Mouse (Mus musculus) limb, embryonic 11.5 days (tissue): ENCODE data around the gene Lpar6. TPM values are rescaled to one million over a fixed set of nuclear protein-coding genes. Genes with fewer than 3 reads are reported as not detected.
A peak's percentile ranks its signal among the peaks of the same experiment; 100 is the strongest.

Source experiments
- ATAC-seq: fragments of 200-750 bp; cut with Nextera tagmentation; 2 replicates; pipeline ENCODE4 v1.8.0; 2017; ENCODE audit warnings: low read depth; ENCODE audit not compliant: insufficient number of reproducible peaks, low FRiP score, low TSS enrichment
- DNase-seq: peaks from one replicate; pipeline ENCODE4 v3.0.0-alpha.2; 2015; ENCODE audit warnings: low spot score
- H3K27ac ChIP-seq: fragments of 300-500 bp; sonication (generic); replicated peaks from 2 replicates; pipeline ENCODE4 v1.5.1; 2014; ENCODE audit warnings: low read depth, mild to moderate bottlenecking, low read length
- H3K27me3 ChIP-seq: fragments of 300-500 bp; sonication (generic); 2 replicates; pipeline ENCODE4 v1.6.1; 2014; ENCODE audit warnings: mild to moderate bottlenecking, low read length, mixed read lengths; ENCODE audit not compliant: control insufficient read depth, insufficient read depth
- H3K36me3 ChIP-seq: fragments of 300-500 bp; sonication (generic); 2 replicates; pipeline ENCODE4 v1.6.1; 2014; ENCODE audit warnings: mild to moderate bottlenecking, low read length, moderate library complexity, mixed read lengths; ENCODE audit not compliant: control insufficient read depth, insufficient read depth
- H3K4me1 ChIP-seq: fragments of 300-500 bp; sonication (generic); 2 replicates; pipeline ENCODE4 v1.6.1; 2014; ENCODE audit warnings: low read length, mixed read lengths; ENCODE audit not compliant: control insufficient read depth, insufficient read depth
- H3K4me2 ChIP-seq: fragments of 300-500 bp; sonication (generic); 2 replicates; pipeline ENCODE4 v1.6.1; 2014; ENCODE audit warnings: low read depth, mild to moderate bottlenecking, moderate library complexity; ENCODE audit not compliant: severe bottlenecking
- H3K4me3 ChIP-seq: fragments of 300-500 bp; sonication (generic); 2 replicates; pipeline ENCODE4 v1.5.1; 2014; ENCODE audit warnings: low read depth, low read length
- H3K9ac ChIP-seq: fragments of 300-500 bp; sonication (generic); 2 replicates; pipeline ENCODE4 v1.6.1; 2014; ENCODE audit warnings: mild to moderate bottlenecking, low read length
- H3K9me3 ChIP-seq: fragments of 300-500 bp; sonication (generic); 2 replicates; pipeline ENCODE4 v1.6.1; 2016; ENCODE audit warnings: low read length; ENCODE audit not compliant: control insufficient read depth
- WGBS: fragments of 180-500 bp; shearing (Covaris S2); extraction: QIAGEN DNeasy Blood & Tissue Kit; methylation state at CpG from one replicate; pipeline ENCODE4 v1.1.7; 2014; 5-methylcytosine and 5-hydroxymethylcytosine counted together
- polyA plus RNA-seq: library from polyadenylated mRNA; unstranded; fragments of >200 nt; fragmentation: Nextera tagmentation; extraction: Ambion mirVana; gene quantifications from 2 replicates; pipeline ENCODE4 v1.2.1, GENCODE M21; 2014

Gene Lpar6
- polyA plus RNA-seq, 1 experiment from 2014 or later = 21.7 TPM

- Histone ChIP-seq H3K4me2 (no peak overlapping the region), H3K27me3 (no peaks in the 10 kb centered on the region), H3K4me3 (no peak overlapping the region), H3K9me3 (no peaks in the 10 kb centered on the region), H3K27ac (no peak overlapping the region), H3K9ac (no peak overlapping the region), H3K36me3 (no peaks in the 10 kb centered on the region), H3K4me1 (no peaks in the 10 kb centered on the region)
- 86% methylated on average over 2 of the region's 2 CpGs for WGBS
- DNase-seq (no peak), ATAC-seq (no peak)
Observed at GRCm38 (mm10) chr14:73244061-73244597, 6.4 kb downstream of the Lpar6 start.

- no peak overlapping the region for H3K9ac ChIP-seq
- no peaks in the 10 kb centered on the region for H3K4me1 ChIP-seq
- no peak overlapping the region for H3K27ac ChIP-seq
- no peaks in the 10 kb centered on the region for H3K9me3 ChIP-seq
- DNase-seq = no peak
- H3K4me3 ChIP-seq = no peak overlapping the region
- 94% methylated on average over 2 of the region's 2 CpGs for WGBS
- H3K27me3 ChIP-seq = no peaks in the 10 kb centered on the region
- ATAC-seq = no peak
- H3K4me2 ChIP-seq = no peak overlapping the region
- no peaks in the 10 kb centered on the region for H3K36me3 ChIP-seq
Observed at GRCm38 (mm10) chr14:73250056-73250455, 12.4 kb downstream of the Lpar6 start.

- ATAC-seq = no peak
- H3K4me3 ChIP-seq = no peak overlapping the region
- H3K4me2 ChIP-seq = no peak overlapping the region
- H3K27ac ChIP-seq = no peak overlapping the region
- no peak for DNase-seq
- no peaks in the 10 kb centered on the region for H3K36me3 ChIP-seq
- no peaks in the 10 kb centered on the region for H3K4me1 ChIP-seq
- no peaks in the 10 kb centered on the region for H3K9me3 ChIP-seq
- no peaks in the 10 kb centered on the region for H3K27me3 ChIP-seq
- no peak overlapping the region for H3K9ac ChIP-seq
- WGBS = 93% methylated on average over 2 of the region's 2 CpGs
Observed at GRCm38 (mm10) chr14:73252276-73252675, 14.6 kb downstream of the Lpar6 start.

- H3K36me3 ChIP-seq = no peaks in the 10 kb centered on the region
- no peak overlapping the region for H3K4me3 ChIP-seq
- no peaks in the 10 kb centered on the region for H3K27me3 ChIP-seq
- H3K9ac ChIP-seq = no peak overlapping the region
- ATAC-seq (no peak), DNase-seq (no peak)
- H3K9me3 ChIP-seq = no peaks in the 10 kb centered on the region
- no peak overlapping the region for H3K27ac ChIP-seq
- H3K4me1 ChIP-seq = no peaks in the 10 kb centered on the region
- WGBS = 85% methylated on average over 6 of the region's 6 CpGs
- no peak overlapping the region for H3K4me2 ChIP-seq
Observed at GRCm38 (mm10) chr14:73253453-73254251, 16.0 kb downstream of the Lpar6 start.

- no peaks in the 10 kb centered on the region for H3K4me1 ChIP-seq
- no peaks in the 10 kb centered on the region for H3K27me3 ChIP-seq
- ATAC-seq (no peak), DNase-seq (no peak)
- H3K36me3 ChIP-seq = no peaks in the 10 kb centered on the region
- 82% methylated on average over 4 of the region's 4 CpGs for WGBS
- no peaks in the 10 kb centered on the region for H3K9me3 ChIP-seq
- no peak overlapping the region for H3K9ac ChIP-seq
- no peak overlapping the region for H3K4me2 ChIP-seq
- no peak overlapping the region for H3K4me3 ChIP-seq
- no peak overlapping the region for H3K27ac ChIP-seq
Observed at GRCm38 (mm10) chr14:73254412-73254811, 16.7 kb downstream of the Lpar6 start.

- no peak overlapping the region for H3K4me3 ChIP-seq
- H3K9me3 ChIP-seq = no peaks in the 10 kb centered on the region
- no peaks in the 10 kb centered on the region for H3K4me1 ChIP-seq
- no peaks in the 10 kb centered on the region for H3K36me3 ChIP-seq
- H3K9ac ChIP-seq = no peak overlapping the region
- H3K27me3 ChIP-seq = no peaks in the 10 kb centered on the region
- 62% methylated on average over 3 of the region's 3 CpGs for WGBS
- no peak for ATAC-seq
- no peak overlapping the region for H3K27ac ChIP-seq
- no peak for DNase-seq
- no peak overlapping the region for H3K4me2 ChIP-seq
Observed at GRCm38 (mm10) chr14:73255426-73255970, 17.8 kb downstream of the Lpar6 start.

DNA sequence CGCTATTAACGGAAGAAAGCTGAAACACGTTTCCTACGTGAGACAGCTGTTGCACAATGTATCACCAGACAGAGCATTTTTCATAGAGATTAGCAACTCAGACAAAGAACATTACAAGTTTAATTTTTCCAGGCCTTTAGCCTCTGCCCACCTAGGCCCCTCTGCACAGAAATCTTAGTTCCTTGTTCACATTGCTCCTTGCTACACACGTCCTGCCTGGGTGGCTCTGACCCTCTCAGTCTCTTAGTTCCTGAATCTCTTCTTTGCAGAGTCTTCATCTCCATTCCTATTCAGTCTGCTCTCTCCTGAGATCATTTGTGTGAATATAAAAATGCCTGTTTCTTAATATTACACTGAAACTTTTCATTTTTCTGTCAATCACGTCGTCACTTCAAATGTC, 19.7 kb downstream of the Lpar6 start:
- WGBS = 79% methylated on average over 7 of the region's 7 CpGs

DNA sequence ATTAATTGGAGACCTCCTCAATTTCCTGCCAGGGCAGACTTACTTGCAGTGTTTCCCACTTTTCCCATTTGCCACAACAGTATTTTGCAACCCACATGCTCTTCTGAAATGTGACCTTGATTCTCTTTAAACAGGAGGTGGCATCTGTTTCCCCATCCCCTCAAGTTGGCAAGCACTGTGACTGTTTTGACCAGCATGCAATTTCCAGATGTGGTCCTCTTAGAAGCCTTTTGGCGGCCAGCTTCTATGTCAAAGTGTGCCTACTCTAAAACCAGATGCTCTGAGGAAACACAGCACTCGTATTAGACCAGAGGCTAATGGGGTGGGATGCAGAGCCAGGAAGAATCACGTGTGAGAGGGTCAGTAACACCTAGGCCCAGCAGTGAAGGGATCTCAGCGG, 20.5 kb downstream of the Lpar6 start:
- Histone ChIP-seq H3K9me3 (no peaks in the 10 kb centered on the region), H3K36me3 (no peaks in the 10 kb centered on the region), H3K4me2 (no peak overlapping the region), H3K27me3 (no peaks in the 10 kb centered on the region), H3K4me3 (no peak overlapping the region), H3K4me1 (no peaks in the 10 kb centered on the region), H3K27ac (no peak overlapping the region), H3K9ac (no peak overlapping the region)
- DNase-seq (peak; percentile 42), ATAC-seq (peak; percentile 87; the same call in 1 of the 2 replicates)
- 21% methylated on average over 4 of the region's 4 CpGs for WGBS

More for the DNA sequence above, 19.7 kb downstream of the Lpar6 start:
- Histone ChIP-seq H3K27ac (no peak overlapping the region), H3K27me3 (no peaks in the 10 kb centered on the region), H3K4me2 (no peak overlapping the region), H3K4me1 (no peaks in the 10 kb centered on the region), H3K9me3 (no peaks in the 10 kb centered on the region), H3K4me3 (no peak overlapping the region), H3K36me3 (no peaks in the 10 kb centered on the region), H3K9ac (no peak overlapping the region)
- DNase-seq (no peak), ATAC-seq (no peak)
